Mouse (Mus musculus) heart, embryonic 15.5 days (tissue): ENCODE measurements around the gene Eps8. TPM values are rescaled to one million over a fixed set of nuclear protein-coding genes. Genes with fewer than 3 reads are reported as not detected.

Experiments
- ATAC-seq: fragments of 200-750 bp; cut with Nextera tagmentation; replicated peaks from 2 replicates; pipeline ENCODE4 v1.8.0; 2017; ENCODE audit warnings: low read depth, moderate TSS enrichment; ENCODE audit not compliant: insufficient number of reproducible peaks, insufficient read depth, low FRiP score
- H3K27ac ChIP-seq: fragments of 300-500 bp; sonication (generic); 2 replicates; pipeline ENCODE4 v1.5.1; 2015; ENCODE audit warnings: mild to moderate bottlenecking, inconsistent platforms
- H3K27me3 ChIP-seq: fragments of 300-500 bp; sonication (generic); 2 replicates; pipeline ENCODE4 v1.6.1; 2015; ENCODE audit warnings: inconsistent platforms
- H3K36me3 ChIP-seq: fragments of 300-500 bp; sonication (generic); 2 replicates; pipeline ENCODE4 v1.6.1; 2015; ENCODE audit warnings: mild to moderate bottlenecking, inconsistent platforms
- H3K4me1 ChIP-seq: fragments of 300-500 bp; sonication (generic); replicated peaks from 2 replicates; pipeline ENCODE4 v1.6.1; 2015; ENCODE audit warnings: inconsistent platforms
- H3K4me2 ChIP-seq: fragments of 300-500 bp; sonication (generic); 2 replicates; pipeline ENCODE4 v1.6.1; 2015; ENCODE audit warnings: inconsistent platforms, mild to moderate bottlenecking, moderate library complexity
- H3K4me3 ChIP-seq: fragments of 300-500 bp; sonication (generic); 2 replicates; pipeline ENCODE4 v1.5.1; 2015; ENCODE audit warnings: mild to moderate bottlenecking, inconsistent platforms
- H3K9ac ChIP-seq: fragments of 300-500 bp; sonication (generic); 2 replicates; pipeline ENCODE4 v1.6.1; 2015; ENCODE audit warnings: mild to moderate bottlenecking, inconsistent platforms
- H3K9me3 ChIP-seq: fragments of 300-500 bp; sonication (generic); replicated peaks from 2 replicates; pipeline ENCODE4 v1.6.1; 2016; ENCODE audit warnings: inconsistent platforms
- WGBS: fragments of 180-500 bp; shearing (Covaris S2); methylation state at CpG from one replicate; pipeline ENCODE4 v1.1.7; 2015; ENCODE audit warnings: mixed read lengths; 5-methylcytosine and 5-hydroxymethylcytosine counted together
- polyA plus RNA-seq: library from polyadenylated mRNA; unstranded; fragments of >200 nt; fragmentation: Nextera tagmentation; extraction: Ambion mirVana; gene quantifications from 2 replicates; pipeline ENCODE4 v1.2.1, GENCODE M21; 2015

Eps8 gene
- polyA plus RNA-seq, 1 experiment from 2014 or later = 25.0 TPM

- Histone ChIP-seq H3K4me3 (no peak overlapping the region), H3K9ac (no peak overlapping the region), H3K4me2 (no peak overlapping the region), H3K27ac (no peak overlapping the region), H3K36me3 (no peaks in the 10 kb centered on the region), H3K27me3 (no peaks in the 10 kb centered on the region), H3K9me3 (no peaks in the 10 kb centered on the region), H3K4me1 (no peaks in the 10 kb centered on the region)
- WGBS = 56% methylated on average over 3 of the region's 3 CpGs
- no peak for ATAC-seq
Measured at GRCm38 (mm10) chr6:137664936-137665335, 10.3 kb upstream of the Eps8 start.

GRCm38 (mm10) chr6:137661583-137662365 lies 7.1 kb upstream of the Eps8 start:
- WGBS = 91% methylated on average over 23 of the region's 23 CpGs
- no peaks in the 10 kb centered on the region for H3K4me1 ChIP-seq
- no peaks in the 10 kb centered on the region for H3K36me3 ChIP-seq
- no peak overlapping the region for H3K27ac ChIP-seq
- H3K4me3 ChIP-seq = no peak overlapping the region
- no peak overlapping the region for H3K4me2 ChIP-seq
- H3K27me3 ChIP-seq = no peaks in the 10 kb centered on the region
- no peaks in the 10 kb centered on the region for H3K9me3 ChIP-seq
- no peak overlapping the region for H3K9ac ChIP-seq
- no peak for ATAC-seq

- Histone ChIP-seq H3K36me3 (no peaks in the 10 kb centered on the region), H3K9me3 (no peaks in the 10 kb centered on the region), H3K9ac (no peak overlapping the region), H3K4me1 (no peaks in the 10 kb centered on the region), H3K27me3 (no peaks in the 10 kb centered on the region), H3K4me2 (no peak overlapping the region), H3K4me3 (no peak overlapping the region), H3K27ac (no peak overlapping the region)
- no peak for ATAC-seq
- WGBS = 75% methylated on average over 12 of the region's 12 CpGs
Measured at GRCm38 (mm10) chr6:137658426-137659088, 3.9 kb upstream of the Eps8 start.

GRCm38 (mm10) chr6:137657203-137657602 lies 2.5 kb upstream of the Eps8 start:
- H3K4me3 ChIP-seq = no peak overlapping the region
- no peak for ATAC-seq
- no peaks in the 10 kb centered on the region for H3K9me3 ChIP-seq
- H3K4me1 ChIP-seq = no peaks in the 10 kb centered on the region
- H3K36me3 ChIP-seq = no peaks in the 10 kb centered on the region
- H3K27me3 ChIP-seq = no peaks in the 10 kb centered on the region
- H3K9ac ChIP-seq = no peak overlapping the region
- WGBS = 84% methylated on average over 6 of the region's 6 CpGs
- H3K27ac ChIP-seq = no peak overlapping the region
- no peak overlapping the region for H3K4me2 ChIP-seq

GRCm38 (mm10) chr6:137649528-137649927 lies 5.1 kb downstream of the Eps8 start:
- WGBS = 22% methylated on average over 7 of the region's 7 CpGs
- H3K4me2 ChIP-seq = peak overlapping the region; percentile 98
- H3K9ac ChIP-seq = peak overlapping the region; percentile 93
- H3K27ac ChIP-seq = no peak overlapping the region
- H3K9me3 ChIP-seq = no peaks in the 10 kb centered on the region
- no peaks in the 10 kb centered on the region for H3K36me3 ChIP-seq
- 0 out of 2 replicates have a peak, but pooled peaks have one; percentile 12 for ATAC-seq
- H3K4me1 ChIP-seq = peaks cover 3% of the 10 kb centered on the region; the same call in 1 of the 2 replicates
- no peaks in the 10 kb centered on the region for H3K27me3 ChIP-seq
- H3K4me3 ChIP-seq = peak overlapping the region; percentile 94

- peak overlapping the region; percentile 93 for H3K9ac ChIP-seq
- peak overlapping the region; percentile 94 for H3K4me3 ChIP-seq
- peak overlapping the region; percentile 49; the same call in 1 of the 2 replicates for H3K27ac ChIP-seq
- 0% methylated on average over 51 of the region's 51 CpGs for WGBS
- peak overlapping the region; percentile 98 for H3K4me2 ChIP-seq
- no peaks in the 10 kb centered on the region for H3K27me3 ChIP-seq
- no peaks in the 10 kb centered on the region for H3K36me3 ChIP-seq
- H3K4me1 ChIP-seq = peaks cover 3% of the 10 kb centered on the region; the same call in 1 of the 2 replicates
- ATAC-seq = peak; percentile 84
- no peaks in the 10 kb centered on the region for H3K9me3 ChIP-seq
Measured at GRCm38 (mm10) chr6:137649068-137649480, 5.6 kb downstream of the Eps8 start.

GRCm38 (mm10) chr6:137648110-137649067 lies 6.3 kb downstream of the Eps8 start:
- ATAC-seq = peak; percentile 40; the same call in 1 of the 2 replicates

GRCm38 (mm10) chr6:137647646-137648045 lies 7.0 kb downstream of the Eps8 start:
- ATAC-seq = no peak
- peaks cover 3% of the 10 kb centered on the region; the same call in 1 of the 2 replicates for H3K4me1 ChIP-seq
- no peaks in the 10 kb centered on the region for H3K36me3 ChIP-seq
- no peaks in the 10 kb centered on the region for H3K27me3 ChIP-seq
- H3K4me3 ChIP-seq = peak overlapping the region; percentile 94
- peak overlapping the region; percentile 98 for H3K4me2 ChIP-seq
- H3K9ac ChIP-seq = 0 out of 2 replicates have a peak overlapping the region, but pooled peaks have one; percentile 93
- WGBS = 26% methylated on average over 10 of the region's 10 CpGs
- H3K9me3 ChIP-seq = no peaks in the 10 kb centered on the region
- H3K27ac ChIP-seq = no peak overlapping the region

More at GRCm38 (mm10) chr6:137648110-137649067, 6.3 kb downstream of the Eps8 start:
- Histone ChIP-seq H3K9me3 (no peaks in the 10 kb centered on the region), H3K27ac (peak overlapping the region; percentile 49), H3K4me3 (peak overlapping the region; percentile 94), H3K4me1 (peaks cover 3% of the 10 kb centered on the region; the same call in 1 of the 2 replicates), H3K27me3 (no peaks in the 10 kb centered on the region), H3K36me3 (no peaks in the 10 kb centered on the region), H3K4me2 (peak overlapping the region; percentile 98), H3K9ac (peak overlapping the region; percentile 93)
- 1% methylated on average over 43 of the region's 59 CpGs for WGBS

- peaks cover 3% of the 10 kb centered on the region; the same call in 1 of the 2 replicates for H3K4me1 ChIP-seq
- no peaks in the 10 kb centered on the region for H3K36me3 ChIP-seq
- no peak overlapping the region for H3K27ac ChIP-seq
- no peak for ATAC-seq
- WGBS = 66% methylated on average over 2 of the region's 2 CpGs
- no peaks in the 10 kb centered on the region for H3K27me3 ChIP-seq
- peak overlapping the region; percentile 98 for H3K4me2 ChIP-seq
- H3K4me3 ChIP-seq = peak overlapping the region; percentile 94; the same call in 1 of the 2 replicates
- no peak overlapping the region for H3K9ac ChIP-seq
- no peaks in the 10 kb centered on the region for H3K9me3 ChIP-seq
Measured at GRCm38 (mm10) chr6:137646726-137647125, 8.0 kb downstream of the Eps8 start.

GRCm38 (mm10) chr6:137644893-137645292 lies 9.8 kb downstream of the Eps8 start:
- no peak overlapping the region for H3K4me2 ChIP-seq
- H3K27ac ChIP-seq = no peak overlapping the region
- 79% methylated on average over 5 of the region's 5 CpGs for WGBS
- peaks cover 3% of the 10 kb centered on the region; the same call in 1 of the 2 replicates for H3K4me1 ChIP-seq
- H3K4me3 ChIP-seq = no peak overlapping the region
- H3K36me3 ChIP-seq = no peaks in the 10 kb centered on the region
- no peak for ATAC-seq
- H3K9ac ChIP-seq = no peak overlapping the region
- H3K27me3 ChIP-seq = no peaks in the 10 kb centered on the region
- no peaks in the 10 kb centered on the region for H3K9me3 ChIP-seq
